Mouse (Mus musculus) embryonic facial prominence, embryonic 14.5 days (tissue): ENCODE measurements around the gene Ccl26. TPM values are rescaled to one million over a fixed set of nuclear protein-coding genes. Genes with fewer than 3 reads are reported as not detected.

Experiments
- ATAC-seq: fragments of 200-750 bp; cut with Nextera tagmentation; 2 replicates; pipeline ENCODE4 v1.8.0; 2017; ENCODE audit warnings: low read depth, moderate number of reproducible peaks, moderate TSS enrichment
- DNase-seq: peaks from one replicate; pipeline ENCODE4 v3.0.0-alpha.2; 2015; ENCODE audit warnings: low spot score
- H3K27ac ChIP-seq: fragments of 300-500 bp; sonication (generic); replicated peaks from 2 replicates; pipeline ENCODE4 v1.5.1; 2014; ENCODE audit warnings: low read depth, mild to moderate bottlenecking, low read length, moderate library complexity
- H3K27me3 ChIP-seq: fragments of 300-500 bp; sonication (generic); replicated peaks from 2 replicates; pipeline ENCODE4 v1.6.1; 2014; ENCODE audit warnings: low read length; ENCODE audit not compliant: control insufficient read depth, insufficient read depth
- H3K36me3 ChIP-seq: fragments of 300-500 bp; sonication (generic); 2 replicates; pipeline ENCODE4 v1.6.1; 2014; ENCODE audit warnings: low read length, mixed read lengths; ENCODE audit not compliant: control insufficient read depth, insufficient read depth
- H3K4me1 ChIP-seq: fragments of 300-500 bp; sonication (generic); 2 replicates; pipeline ENCODE4 v1.6.1; 2014; ENCODE audit warnings: antibody characterized with exemption, low read length; ENCODE audit not compliant: control insufficient read depth, insufficient read depth
- H3K4me2 ChIP-seq: fragments of 300-500 bp; sonication (generic); 2 replicates; pipeline ENCODE4 v1.6.1; 2014; ENCODE audit warnings: low read depth, mild to moderate bottlenecking, low read length, moderate library complexity, mixed read lengths
- H3K4me3 ChIP-seq: fragments of 300-500 bp; sonication (generic); 2 replicates; pipeline ENCODE4 v1.5.1; 2014; ENCODE audit warnings: low read depth, mild to moderate bottlenecking, low read length
- H3K9ac ChIP-seq: fragments of 300-500 bp; sonication (generic); 2 replicates; pipeline ENCODE4 v1.6.1; 2014; ENCODE audit warnings: low read depth, mild to moderate bottlenecking, low read length, moderate library complexity, mixed read lengths
- H3K9me3 ChIP-seq: fragments of 300-500 bp; sonication (generic); 2 replicates; pipeline ENCODE4 v1.6.1; 2016; ENCODE audit warnings: low read length; ENCODE audit not compliant: control insufficient read depth
- WGBS: fragments of 180-500 bp; shearing (Covaris S2); extraction: QIAGEN DNeasy Blood & Tissue Kit; methylation state at CpG from one replicate; pipeline ENCODE4 v1.1.7; 2014; 5-methylcytosine and 5-hydroxymethylcytosine counted together
- polyA plus RNA-seq: library from polyadenylated mRNA; unstranded; fragments of >200 nt; fragmentation: Nextera tagmentation; extraction: Ambion mirVana; gene quantifications from 2 replicates; pipeline ENCODE4 v1.2.1, GENCODE M21; 2014

Ccl26 gene
- polyA plus RNA-seq, 1 experiment from 2014 or later: not detected

GRCm38 (mm10) chr5:135550910-135551309 lies 12.5 kb downstream of the Ccl26 start:
- ATAC-seq (no peak), DNase-seq (peak; percentile 42)
- no peaks in the 10 kb centered on the region for H3K36me3 ChIP-seq
- WGBS: 32% methylated on average over 3 of the region's 3 CpGs
- no peak overlapping the region for H3K4me3 ChIP-seq
- no peaks in the 10 kb centered on the region for H3K9me3 ChIP-seq
- peaks cover under 1% of the 10 kb centered on the region; the same call in 1 of the 2 replicates for H3K4me1 ChIP-seq
- H3K4me2 ChIP-seq: no peak overlapping the region
- no peak overlapping the region for H3K27ac ChIP-seq
- H3K27me3 ChIP-seq: no peaks in the 10 kb centered on the region
- no peak overlapping the region for H3K9ac ChIP-seq

DNA sequence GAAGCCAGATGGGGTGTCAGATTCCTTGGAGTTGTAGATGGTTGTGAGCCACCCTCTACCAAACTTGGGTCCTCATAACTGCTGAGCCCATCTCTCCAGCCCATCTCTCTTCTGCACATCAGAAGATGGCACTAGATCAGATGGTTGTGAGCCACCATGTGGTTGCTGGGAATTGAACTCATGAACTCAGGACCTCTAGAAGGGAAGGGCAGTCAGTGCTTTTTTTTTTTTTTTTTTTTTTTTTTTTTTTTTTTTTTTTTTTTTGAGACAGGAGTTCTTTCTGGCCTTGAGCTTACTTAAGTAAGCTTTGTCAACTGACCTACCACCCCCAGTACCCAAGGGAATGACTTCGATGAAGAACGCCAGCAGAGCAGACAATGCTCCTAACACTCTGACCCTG lies 15.4 kb downstream of the Ccl26 start:
- 73% methylated on average over 2 of the region's 2 CpGs for WGBS
- ATAC-seq (no peak), DNase-seq (no peak)
- Histone ChIP-seq H3K4me1 (peaks cover 8% of the 10 kb centered on the region), H3K4me3 (no peak overlapping the region), H3K27me3 (no peaks in the 10 kb centered on the region), H3K9ac (no peak overlapping the region), H3K27ac (no peak overlapping the region), H3K9me3 (no peaks in the 10 kb centered on the region), H3K36me3 (no peaks in the 10 kb centered on the region), H3K4me2 (no peak overlapping the region)

GRCm38 (mm10) chr5:135544865-135545797 lies 18.2 kb downstream of the Ccl26 start, which contains the start of gene Hip1:
Gene Hip1 (minus strand): TSS chr5:135545120.
- H3K27ac ChIP-seq: peak within 1 kb of the TSS; percentile 61
- WGBS: under 1% methylated on average over 42 of the region's 46 CpGs

GRCm38 (mm10) chr5:135544032-135544558 lies 19.3 kb downstream of the Ccl26 start:
- Histone ChIP-seq H3K4me2 (peak overlapping the region; percentile 88), H3K27me3 (no peaks in the 10 kb centered on the region), H3K9me3 (no peaks in the 10 kb centered on the region), H3K36me3 (no peaks in the 10 kb centered on the region), H3K4me1 (peaks cover 8% of the 10 kb centered on the region), H3K4me3 (peak overlapping the region; percentile 63), H3K9ac (peak overlapping the region; percentile 66), H3K27ac (0 out of 2 replicates have a peak overlapping the region, but pooled peaks have one; percentile 22)
- WGBS: 3% methylated on average over 15 of the region's 15 CpGs
- DNase-seq (peak; percentile 40), ATAC-seq (no peak)

More at GRCm38 (mm10) chr5:135544865-135545797, 18.2 kb downstream of the Ccl26 start, which contains the start of gene Hip1:
- H3K36me3 ChIP-seq: no peaks in the 10 kb centered on the region
- H3K4me1 ChIP-seq: peaks cover 8% of the 10 kb centered on the region
- H3K9ac ChIP-seq: peak within 1 kb of the TSS; percentile 66
- no peaks in the 10 kb centered on the region for H3K9me3 ChIP-seq
- H3K4me3 ChIP-seq: peak within 1 kb of the TSS; percentile 63
- H3K27me3 ChIP-seq: no peaks in the 10 kb centered on the region
- H3K4me2 ChIP-seq: peak within 1 kb of the TSS; percentile 88
- ATAC-seq: peak; percentile 99
- DNase-seq: peak; percentile 99

- no peak for ATAC-seq
- 81% methylated on average over 7 of the region's 10 CpGs for WGBS
- Histone ChIP-seq H3K4me3 (no peak overlapping the region), H3K27ac (no peak overlapping the region), H3K36me3 (no peaks in the 10 kb centered on the region), H3K27me3 (no peaks in the 10 kb centered on the region), H3K9ac (no peak overlapping the region), H3K4me2 (no peak overlapping the region), H3K9me3 (no peaks in the 10 kb centered on the region), H3K4me1 (no peaks in the 10 kb centered on the region; the same call in 1 of the 2 replicates)
- no peak for DNase-seq
These were observed 25.6 kb downstream of the Ccl26 start for GRCm38 (mm10) chr5:135537794-135538214.

DNA sequence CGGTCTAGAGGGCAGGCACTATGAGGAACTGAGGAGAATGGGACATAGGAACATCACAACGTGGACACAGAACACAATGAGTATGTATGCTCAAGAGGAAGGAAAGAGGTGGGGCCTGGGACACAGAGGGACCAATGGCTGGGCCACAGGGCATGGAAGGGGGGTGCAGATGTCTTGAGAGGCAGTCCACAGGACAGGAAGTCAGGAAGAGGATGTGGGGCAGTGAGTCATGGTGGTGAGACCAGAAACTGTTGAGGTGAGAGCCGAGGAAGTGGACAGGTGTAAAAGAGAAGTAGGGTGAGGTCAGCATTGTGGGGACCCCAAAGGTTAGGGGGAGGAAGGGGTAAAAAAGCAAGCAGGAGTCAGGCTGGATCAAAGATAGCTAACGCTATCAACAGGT lies 26.0 kb downstream of the Ccl26 start:
- Histone ChIP-seq H3K36me3 (no peaks in the 10 kb centered on the region), H3K27me3 (no peaks in the 10 kb centered on the region), H3K4me3 (no peak overlapping the region), H3K27ac (no peak overlapping the region), H3K9me3 (no peaks in the 10 kb centered on the region), H3K4me1 (no peaks in the 10 kb centered on the region; the same call in 1 of the 2 replicates), H3K4me2 (no peak overlapping the region), H3K9ac (no peak overlapping the region)
- 80% methylated on average over 4 of the region's 4 CpGs for WGBS
- ATAC-seq (no peak), DNase-seq (no peak)

GRCm38 (mm10) chr5:135535867-135536266 lies 27.5 kb downstream of the Ccl26 start:
- Histone ChIP-seq H3K4me3 (no peak overlapping the region), H3K27ac (no peak overlapping the region), H3K9me3 (no peaks in the 10 kb centered on the region), H3K27me3 (no peaks in the 10 kb centered on the region), H3K9ac (no peak overlapping the region), H3K4me2 (no peak overlapping the region), H3K36me3 (no peaks in the 10 kb centered on the region), H3K4me1 (no peaks in the 10 kb centered on the region; the same call in 1 of the 2 replicates)
- no peak for ATAC-seq
- no peak for DNase-seq

DNA sequence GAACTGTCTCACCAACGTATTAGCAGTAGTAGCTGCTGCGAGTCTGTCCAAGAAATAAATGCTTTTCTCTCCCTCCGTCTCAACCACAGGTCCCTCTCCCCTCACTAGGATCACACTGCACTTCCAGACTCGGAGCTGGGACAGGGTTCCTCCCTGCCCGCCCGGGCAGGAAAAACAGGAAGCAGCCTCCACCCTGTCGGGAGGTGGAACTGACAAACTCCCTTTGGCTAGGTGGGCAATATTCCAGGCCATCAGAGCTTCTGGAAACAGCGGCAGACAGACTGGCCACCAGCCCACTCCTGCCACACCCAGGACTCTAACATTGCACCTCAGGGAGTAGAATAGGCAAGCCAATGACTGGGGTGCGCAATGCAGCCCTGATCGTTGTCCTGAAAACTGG lies 29.9 kb downstream of the Ccl26 start:
- ATAC-seq (no peak), DNase-seq (peak; percentile 61)
- 58% methylated on average over 10 of the region's 10 CpGs for WGBS
- Histone ChIP-seq H3K4me1 (no peaks in the 10 kb centered on the region; the same call in 1 of the 2 replicates), H3K9ac (no peak overlapping the region), H3K4me2 (peak overlapping the region; percentile 3; the same call in 1 of the 2 replicates), H3K36me3 (no peaks in the 10 kb centered on the region), H3K27ac (peak overlapping the region; percentile 53; the same call in 1 of the 2 replicates), H3K4me3 (no peak overlapping the region), H3K27me3 (no peaks in the 10 kb centered on the region), H3K9me3 (no peaks in the 10 kb centered on the region)
